In the genomic region with DNA sequence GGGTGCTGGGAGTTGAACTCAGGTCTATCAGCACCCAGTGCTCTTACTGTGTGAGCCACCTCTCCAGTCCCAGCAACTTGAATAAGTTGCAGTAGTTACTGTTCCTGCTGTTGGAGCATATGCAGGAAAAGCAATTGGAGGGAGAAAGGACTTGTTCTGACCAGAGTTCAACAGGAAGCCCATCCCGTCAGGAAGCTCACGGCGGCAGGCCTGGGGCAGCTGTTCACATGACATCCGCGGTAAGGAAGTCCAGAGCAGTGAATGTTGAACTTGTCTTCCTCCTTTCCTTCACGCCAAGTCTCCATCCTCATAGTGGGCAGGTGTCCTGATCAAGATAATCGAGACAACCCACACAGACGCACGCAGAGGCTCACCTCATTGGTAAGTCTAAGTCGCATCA, we compare ENCODE assay signal across 17 mouse cellular contexts.
A peak's percentile ranks its signal among the peaks of the same experiment; 100 is the strongest.
DNase-seq lines count a peak whose midpoint lies in the region; ATAC-seq and TF ChIP-seq lines count a peak whose summit lies in the region.
"Had no signal": no experiment of that assay in that cellular context is flagged by ENCODE, and none has a peak within 500 bp of the region (broad histone marks: within the 10 kb centered on the region; RNA-seq: fewer than 3 reads in every experiment).

No protein-coding gene starts in this region.

- in situ Hi-C loops in ES-E14 (cut with MboI; ENCODE audit: low sequenced_read_pairs in 2 of 2, unreplicated experiment in 2 of 2), result no loop called here

- H3K27ac ChIP-seq in ES-E14 (ENCODE audit: insufficient read depth, low read depth, low read length, poor library complexity, severe bottlenecking), result no peak overlapping the region
- 0 out of 2 replicates have a peak overlapping the region, but pooled peaks have one; percentile 43 for H3K27ac ChIP-seq in kidney, embryonic 15.5 days
- H3K27ac ChIP-seq: hindbrain, embryonic 10.5 days; liver, embryonic 13.5 days; midbrain, embryonic 12.5 days; stomach, postnatal 0 days had no signal

- no peak for ATAC-seq in kidney, embryonic 15.5 days (replicated peaks; ENCODE audit: low FRiP score)
- ATAC-seq: Patski had no signal

- H3K4me3 ChIP-seq in ES-E14 (ENCODE audit: insufficient read depth in 1 of 2, low read depth in 1 of 2, low read length in 2 of 2, poor library complexity in 1 of 2, severe bottlenecking in 1 of 2), result no peak overlapping the region
- no peak overlapping the region for H3K4me3 ChIP-seq in kidney, embryonic 15.5 days (replicated peaks)
- H3K4me3 ChIP-seq: hindbrain, embryonic 10.5 days; liver, embryonic 13.5 days; midbrain, embryonic 12.5 days had no signal

- H3K9ac ChIP-seq in ES-E14 (ENCODE audit: insufficient read depth, low read depth, low read length, poor library complexity, severe bottlenecking), result 0 out of 2 replicates have a peak overlapping the region, but pooled peaks have one; percentile 13
- no peak overlapping the region for H3K9ac ChIP-seq in kidney, embryonic 15.5 days
- H3K9ac ChIP-seq: liver, embryonic 13.5 days; midbrain, embryonic 12.5 days had no signal

- no peaks in the 10 kb centered on the region for H3K9me3 ChIP-seq in ES-E14 (ENCODE audit: control insufficient read depth, insufficient read depth, low read depth, low read length)
- no peaks in the 10 kb centered on the region for H3K9me3 ChIP-seq in kidney, embryonic 15.5 days (replicated peaks)
- H3K9me3 ChIP-seq: hindbrain, embryonic 10.5 days; liver, embryonic 13.5 days; midbrain, embryonic 12.5 days had no signal

- no peaks in the 10 kb centered on the region for H3K27me3 ChIP-seq in kidney, embryonic 15.5 days
- H3K27me3 ChIP-seq: liver, embryonic 13.5 days; midbrain, embryonic 12.5 days; Patski had no signal

- no peak overlapping the region for H3K4me2 ChIP-seq in kidney, embryonic 15.5 days
- H3K4me2 ChIP-seq: liver, embryonic 13.5 days; midbrain, embryonic 12.5 days had no signal

- WGBS in kidney, embryonic 15.5 days, result 86% methylated on average over 10 of the region's 10 CpGs

- H3K36me3 ChIP-seq in ES-E14 (ENCODE audit: control insufficient read depth, insufficient read depth, low read length, poor library complexity, severe bottlenecking), result no peaks in the 10 kb centered on the region
- no peaks in the 10 kb centered on the region for H3K36me3 ChIP-seq in kidney, embryonic 15.5 days
- H3K36me3 ChIP-seq: hindbrain, embryonic 10.5 days; liver, embryonic 13.5 days; midbrain, embryonic 12.5 days had no signal

- peak; percentile 21 to 46 for DNase-seq in adrenal gland, postnatal 36 days
- DNase-seq in adrenal gland, postnatal 4 days (ENCODE audit: low spot score in 2 of 2), result no peak
- peak; percentile 57 to 65 for DNase-seq in heart, adult 9 months (ENCODE audit: low spot score in 2 of 2)
- DNase-seq in heart, postnatal 4 days, result no peak
- DNase-seq in ES-E14 (ENCODE audit: low read depth, low spot score), result no peak
- no peak for DNase-seq in embryo, embryonic 11 days
- DNase-seq: cerebellum, postnatal 10 days; gastrocnemius, postnatal 25 days; left cerebral cortex, postnatal 4 days; liver, embryonic 13.5 days; right cerebral cortex, adult 18-20 months; thymus, postnatal 25 days had no signal

- H3K4me1 ChIP-seq in ES-E14 (ENCODE audit: control insufficient read depth in 2 of 2, insufficient read depth in 2 of 2, low read length in 2 of 2, poor library complexity in 1 of 2), result peaks cover 4 to 9% of the 10 kb centered on the region in 2 experiments; a peak in 3 of 4 replicates
- H3K4me1 ChIP-seq in kidney, embryonic 15.5 days, result peaks cover 18% of the 10 kb centered on the region

TF ChIP-seq in ES-E14, 5 proteins besides CTCF, POLR2A, EP300 and RAD21:
- TF ChIP-seq CHD2 (IDR thresholded peaks at IDR 0.05; ENCODE audit: low read depth, low read length), result no peak
TF ChIP-seq in ES-E14: peak in this region for 0.

Comparison
In these comparisons a context has a peak if more than half of its experiments do, and no peak if none do; other contexts are left out.
1. DNase-seq: peak in adrenal gland, postnatal 36 days (2 of 2) and heart, adult 9 months (2 of 2); none in adrenal gland, postnatal 4 days (0 of 2), heart, postnatal 4 days (single experiment), ES-E14 (single experiment) and embryo, embryonic 11 days (single experiment).